Comparison of ENCODE assay signal across 20 mouse cellular contexts in the genomic region with DNA sequence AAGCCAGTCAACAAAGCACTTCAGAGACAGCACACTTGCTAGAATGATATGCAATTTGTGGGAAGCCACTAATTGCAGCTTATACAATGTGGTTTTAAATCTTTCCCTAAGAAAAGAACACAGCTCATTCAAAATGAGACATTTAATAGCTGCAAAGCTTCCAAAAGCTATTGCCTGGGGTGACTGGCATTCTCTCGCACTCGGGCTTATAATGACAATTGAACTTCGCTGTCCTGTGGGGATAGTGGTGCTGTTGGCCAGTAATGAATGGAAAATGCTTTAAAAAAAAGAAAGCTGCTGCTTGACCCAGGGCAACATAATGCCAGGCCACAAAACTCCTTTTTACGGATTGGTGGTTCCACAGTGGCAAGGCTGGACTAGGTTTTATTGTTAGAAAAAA.
A peak's percentile ranks its signal among the peaks of the same experiment; 100 is the strongest.
DNase-seq lines count a peak whose midpoint lies in the region; ATAC-seq and TF ChIP-seq lines count a peak whose summit lies in the region.
"Had no signal": no experiment of that assay in that cellular context is flagged by ENCODE, and none has a peak within 500 bp of the region (broad histone marks: within the 10 kb centered on the region; RNA-seq: fewer than 3 reads in every experiment).

No protein-coding gene starts in this region.

- TF ChIP-seq POLR2A in limb, embryonic 14.5 days (IDR thresholded peaks at IDR 0.05; ENCODE audit: borderline replicate concordance, extremely low read depth, insufficient read depth, insufficient read length), result no peak

- no peak overlapping the region for H3K4me2 ChIP-seq in embryonic facial prominence, embryonic 14.5 days (ENCODE audit: low read depth, low read length)
- H3K4me2 ChIP-seq in limb, embryonic 14.5 days (replicated peaks; ENCODE audit: low read depth, low read length, severe bottlenecking), result no peak overlapping the region
- H3K4me2 ChIP-seq: intestine, embryonic 15.5 days; limb, embryonic 12.5 days; liver, embryonic 13.5 days; lung, embryonic 14.5 days; neural tube, embryonic 12.5 days had no signal

- H3K9ac ChIP-seq in embryonic facial prominence, embryonic 14.5 days (ENCODE audit: low read depth, low read length), result no peak overlapping the region
- no peak overlapping the region for H3K9ac ChIP-seq in limb, embryonic 14.5 days (ENCODE audit: low read depth, low read length, severe bottlenecking)
- H3K9ac ChIP-seq: intestine, embryonic 15.5 days; limb, embryonic 12.5 days; liver, embryonic 13.5 days; lung, embryonic 14.5 days; neural tube, embryonic 12.5 days had no signal

- peak; percentile 45 for DNase-seq in embryonic facial prominence, embryonic 14.5 days (ENCODE audit: low spot score)
- DNase-seq in embryonic facial prominence, embryonic 10.5 days (ENCODE audit: low spot score), result no peak
- peak; percentile 10 for DNase-seq in limb, embryonic 14.5 days (ENCODE audit: low spot score)
- DNase-seq in limb, embryonic 10.5 days (ENCODE audit: low spot score), result no peak
- peak; percentile 9 for DNase-seq in brain, adult 2 months (ENCODE audit: low read depth, low spot score)
- peak; percentile 6 for DNase-seq in mesoderm, embryonic 11.5 days (ENCODE audit: low read depth, low spot score)
- no peak for DNase-seq in layer of hippocampus, adult 9-11 months
- no peak for DNase-seq in lung, postnatal 36 days
- DNase-seq: cerebellum, postnatal 14 days; kidney, adult 9 months; kidney, postnatal 25 days; liver, embryonic 13.5 days; lung, embryonic 14.5 days; lung, postnatal 4 days; thymus, postnatal 14 days had no signal

- no peaks in the 10 kb centered on the region for H3K36me3 ChIP-seq in embryonic facial prominence, embryonic 14.5 days (ENCODE audit: control insufficient read depth, insufficient read depth, low read length)
- H3K36me3 ChIP-seq in embryonic facial prominence, embryonic 10.5 days (replicated peaks), result no peaks in the 10 kb centered on the region
- H3K36me3 ChIP-seq in limb, embryonic 14.5 days (ENCODE audit: control insufficient read depth, insufficient read depth, low read length), result no peaks in the 10 kb centered on the region
- no peaks in the 10 kb centered on the region for H3K36me3 ChIP-seq in limb, embryonic 10.5 days
- H3K36me3 ChIP-seq: intestine, embryonic 15.5 days; limb, embryonic 12.5 days; liver, embryonic 13.5 days; neural tube, embryonic 12.5 days had no signal

- no peaks in the 10 kb centered on the region for H3K4me1 ChIP-seq in embryonic facial prominence, embryonic 14.5 days (ENCODE audit: control insufficient read depth, insufficient read depth, low read length)
- no peaks in the 10 kb centered on the region for H3K4me1 ChIP-seq in embryonic facial prominence, embryonic 10.5 days
- H3K4me1 ChIP-seq in limb, embryonic 14.5 days (ENCODE audit: control insufficient read depth, insufficient read depth, low read length), result no peaks in the 10 kb centered on the region
- no peaks in the 10 kb centered on the region for H3K4me1 ChIP-seq in limb, embryonic 10.5 days
- H3K4me1 ChIP-seq: intestine, embryonic 15.5 days; limb, embryonic 12.5 days; liver, embryonic 13.5 days; neural tube, embryonic 12.5 days had no signal

- ATAC-seq in embryonic facial prominence, embryonic 14.5 days (ENCODE audit: low read depth), result no peak
- ATAC-seq in limb, embryonic 14.5 days (ENCODE audit: low FRiP score, low read depth), result no peak
- ATAC-seq: intestine, embryonic 15.5 days had no signal

- no peak overlapping the region for H3K4me3 ChIP-seq in embryonic facial prominence, embryonic 14.5 days (ENCODE audit: low read depth, low read length)
- H3K4me3 ChIP-seq in embryonic facial prominence, embryonic 10.5 days, result no peak overlapping the region
- no peak overlapping the region for H3K4me3 ChIP-seq in limb, embryonic 14.5 days (replicated peaks; ENCODE audit: low read length)
- no peak overlapping the region for H3K4me3 ChIP-seq in limb, embryonic 10.5 days
- H3K4me3 ChIP-seq: erythroblast, embryonic 14.5 days; intestine, embryonic 15.5 days; limb, embryonic 12.5 days; liver, embryonic 13.5 days; neural tube, embryonic 12.5 days had no signal

- H3K9me3 ChIP-seq in embryonic facial prominence, embryonic 14.5 days (ENCODE audit: control insufficient read depth, low read length), result 0 out of 2 replicates have a peak, but pooled peaks cover 3% of the 10 kb centered on the region
- 0 out of 2 replicates have a peak, but pooled peaks cover 8% of the 10 kb centered on the region for H3K9me3 ChIP-seq in embryonic facial prominence, embryonic 10.5 days
- no peaks in the 10 kb centered on the region for H3K9me3 ChIP-seq in limb, embryonic 14.5 days (ENCODE audit: control insufficient read depth, low read length)
- H3K9me3 ChIP-seq in limb, embryonic 10.5 days (replicated peaks), result no peaks in the 10 kb centered on the region
- H3K9me3 ChIP-seq: intestine, embryonic 15.5 days; liver, embryonic 13.5 days; neural tube, embryonic 12.5 days had no signal

- 58% methylated on average over 4 of the region's 4 CpGs for WGBS in embryonic facial prominence, embryonic 14.5 days
- 63% methylated on average over 4 of the region's 4 CpGs for WGBS in embryonic facial prominence, embryonic 10.5 days
- 62% methylated on average over 4 of the region's 4 CpGs for WGBS in limb, embryonic 14.5 days
- 85% methylated on average over 4 of the region's 4 CpGs for WGBS in limb, embryonic 10.5 days

- H3K27ac ChIP-seq in embryonic facial prominence, embryonic 14.5 days (replicated peaks; ENCODE audit: low read depth, low read length), result no peak overlapping the region
- H3K27ac ChIP-seq in embryonic facial prominence, embryonic 10.5 days (replicated peaks), result no peak overlapping the region
- H3K27ac ChIP-seq in limb, embryonic 14.5 days (replicated peaks; ENCODE audit: low read depth, low read length), result no peak overlapping the region
- H3K27ac ChIP-seq in limb, embryonic 10.5 days, result no peak overlapping the region
- H3K27ac ChIP-seq: intestine, embryonic 15.5 days; limb, embryonic 12.5 days; liver, embryonic 13.5 days; neural tube, embryonic 12.5 days had no signal

- no peaks in the 10 kb centered on the region for H3K27me3 ChIP-seq in embryonic facial prominence, embryonic 14.5 days (replicated peaks; ENCODE audit: control insufficient read depth, insufficient read depth, low read length)
- H3K27me3 ChIP-seq in embryonic facial prominence, embryonic 10.5 days (replicated peaks; ENCODE audit: low read depth, poor library complexity, severe bottlenecking), result no peaks in the 10 kb centered on the region
- no peaks in the 10 kb centered on the region for H3K27me3 ChIP-seq in limb, embryonic 14.5 days (ENCODE audit: control insufficient read depth, insufficient read depth, low read length)
- no peaks in the 10 kb centered on the region for H3K27me3 ChIP-seq in limb, embryonic 10.5 days (ENCODE audit: low read depth, poor library complexity, severe bottlenecking)
- H3K27me3 ChIP-seq: CH12.LX; intestine, embryonic 15.5 days; limb, embryonic 12.5 days; liver, embryonic 13.5 days; neural tube, embryonic 12.5 days had no signal

Comparison
In these comparisons a context has a peak if more than half of its experiments do, and no peak if none do; other contexts are left out.
1. DNase-seq: peak in embryonic facial prominence, embryonic 14.5 days (single experiment), limb, embryonic 14.5 days (single experiment), brain, adult 2 months (single experiment) and mesoderm, embryonic 11.5 days (single experiment); none in embryonic facial prominence, embryonic 10.5 days (single experiment), limb, embryonic 10.5 days (single experiment), layer of hippocampus, adult 9-11 months (single experiment) and lung, postnatal 36 days (single experiment).